Mouse (Mus musculus) lung, postnatal 0 days (tissue): ENCODE measurements around the gene Psenen.

Experiments
- CTCF ChIP-seq: IDR thresholded peaks from 2 replicates; pipeline ENCODE4 v1.5.1; 2016; ENCODE audit warnings: antibody characterized with exemption, mild to moderate bottlenecking
- EP300 ChIP-seq: IDR thresholded peaks from 2 replicates; pipeline ENCODE4 v1.6.1; 2016; ENCODE audit warnings: antibody characterized with exemption, mild to moderate bottlenecking, control low read depth

GRCm38 (mm10) chr7:30593579-30594509, 30.4 kb upstream of the Psenen start:
- no peak for TF ChIP-seq EP300
- TF ChIP-seq CTCF = no peak
